Mouse (Mus musculus) thymus, adult 2 months (tissue): ENCODE measurements around the gene Mecr. TPM values are rescaled to one million over a fixed set of nuclear protein-coding genes. Genes with fewer than 3 reads are reported as not detected.

Source experiments
- DNase-seq: peaks from one replicate; pipeline ENCODE4 v3.0.0; 2021
- H3K27ac ChIP-seq: fragments of 200-500 bp; 2 replicates; pipeline ENCODE4 v1.5.1; 2012; ENCODE audit warnings: low read length, control low read depth; ENCODE audit not compliant: control insufficient read depth, insufficient read depth
- H3K27me3 ChIP-seq: fragments of 200-500 bp; 2 replicates; pipeline ENCODE4 v1.6.1; 2012; ENCODE audit warnings: mild to moderate bottlenecking, low read length, moderate library complexity, mixed read lengths; ENCODE audit not compliant: control insufficient read depth, insufficient read depth
- H3K36me3 ChIP-seq: fragments of 200-500 bp; 2 replicates; pipeline ENCODE4 v1.6.1; 2012; ENCODE audit warnings: mild to moderate bottlenecking, low read length, moderate library complexity; ENCODE audit not compliant: control insufficient read depth, insufficient read depth
- H3K4me1 ChIP-seq: fragments of 200-500 bp; replicated peaks from 2 replicates; pipeline ENCODE4 v1.6.1; 2012; ENCODE audit warnings: low read length; ENCODE audit not compliant: control insufficient read depth, insufficient read depth
- H3K4me3 ChIP-seq: fragments of 200-500 bp; 2 replicates; pipeline ENCODE4 v1.5.1; 2012; ENCODE audit warnings: mild to moderate bottlenecking, low read length, control low read depth, moderate library complexity; ENCODE audit not compliant: control insufficient read depth, insufficient read depth
- CTCF ChIP-seq: fragments of 200-500 bp; IDR thresholded peaks from 2 replicates; pipeline ENCODE4 v1.5.1; 2012; ENCODE audit warnings: mild to moderate bottlenecking, control low read depth, low read length, moderate library complexity, borderline replicate concordance; ENCODE audit not compliant: control insufficient read depth, poor library complexity, insufficient read depth; ENCODE audit errors: extremely low read depth
- POLR2A ChIP-seq: fragments of 200-500 bp; IDR thresholded peaks from 2 replicates; pipeline ENCODE4 v1.6.1; 2012; ENCODE audit warnings: mild to moderate bottlenecking, low read length, control low read depth, moderate library complexity; ENCODE audit not compliant: control insufficient read depth, poor library complexity, insufficient read depth; ENCODE audit errors: extremely low read depth
- WGBS: fragments of 180-500 bp; shearing (Covaris S2); methylation state at CpG from one replicate; pipeline ENCODE4 v1.1.7; 2018; 5-methylcytosine and 5-hydroxymethylcytosine counted together
- polyA plus RNA-seq: library from polyadenylated mRNA; depleted of rRNA; stranded (reverse); fragments of >200 nt; gene quantifications from 2 replicates; pipeline ENCODE4 v1.2.3, GENCODE M21; 2012

Mecr gene
- polyA plus RNA-seq, 1 experiment, result 26.4 TPM

DNA sequence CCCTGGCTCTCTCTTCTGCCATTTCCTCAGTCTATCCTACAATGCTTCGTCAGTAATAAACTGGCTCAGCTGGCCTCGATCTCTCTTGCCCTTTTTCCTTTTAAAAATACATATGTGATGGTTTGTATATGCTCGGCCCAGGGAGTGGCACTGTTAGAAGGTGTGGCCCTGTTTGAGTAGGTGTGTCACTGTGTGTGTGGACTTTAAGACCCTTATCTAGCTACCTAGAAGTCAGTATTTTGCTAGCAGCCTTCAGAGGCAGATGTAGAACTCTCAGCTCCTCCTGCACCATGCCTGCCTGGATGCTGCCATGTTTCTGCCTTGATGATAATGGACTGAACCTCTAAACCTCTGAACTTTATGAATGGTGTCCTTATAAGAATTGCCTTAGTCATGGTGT is 20.7 kb upstream of the Mecr start:
- Histone ChIP-seq H3K36me3 (no peaks in the 10 kb centered on the region), H3K27ac (no peak overlapping the region), H3K4me3 (no peak overlapping the region), H3K27me3 (no peaks in the 10 kb centered on the region), H3K4me1 (no peaks in the 10 kb centered on the region)
- no peak for TF ChIP-seq POLR2A
- TF ChIP-seq CTCF, result no peak
- WGBS, result 90% methylated on average over 3 of the region's 3 CpGs
- DNase-seq, result no peak

DNA sequence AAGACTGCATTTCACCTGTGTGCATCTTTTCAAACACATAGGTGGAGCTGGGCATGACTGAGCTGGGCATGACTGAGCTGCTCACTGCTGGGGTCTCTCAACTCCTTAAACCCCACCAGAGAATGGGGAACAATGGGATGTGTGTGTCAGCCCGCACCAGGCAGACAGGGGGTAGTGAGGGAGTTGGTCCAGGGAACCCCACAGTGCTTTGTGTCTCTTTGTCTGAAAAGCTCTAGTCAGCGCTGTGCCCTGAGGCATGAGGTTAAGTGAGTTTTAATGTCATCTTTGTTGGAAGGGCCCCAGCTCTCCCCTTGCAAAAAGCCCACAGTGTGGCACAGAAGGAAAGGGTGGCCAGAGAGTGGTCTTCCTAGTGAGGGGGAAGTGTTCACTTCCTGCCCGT is 18.3 kb upstream of the Mecr start:
- Histone ChIP-seq H3K27ac (no peak overlapping the region), H3K4me3 (no peak overlapping the region), H3K27me3 (no peaks in the 10 kb centered on the region), H3K36me3 (no peaks in the 10 kb centered on the region), H3K4me1 (no peaks in the 10 kb centered on the region)
- WGBS, result 67% methylated on average over 3 of the region's 3 CpGs
- TF ChIP-seq CTCF, result no peak
- no peak for TF ChIP-seq POLR2A
- DNase-seq, result no peak

DNA sequence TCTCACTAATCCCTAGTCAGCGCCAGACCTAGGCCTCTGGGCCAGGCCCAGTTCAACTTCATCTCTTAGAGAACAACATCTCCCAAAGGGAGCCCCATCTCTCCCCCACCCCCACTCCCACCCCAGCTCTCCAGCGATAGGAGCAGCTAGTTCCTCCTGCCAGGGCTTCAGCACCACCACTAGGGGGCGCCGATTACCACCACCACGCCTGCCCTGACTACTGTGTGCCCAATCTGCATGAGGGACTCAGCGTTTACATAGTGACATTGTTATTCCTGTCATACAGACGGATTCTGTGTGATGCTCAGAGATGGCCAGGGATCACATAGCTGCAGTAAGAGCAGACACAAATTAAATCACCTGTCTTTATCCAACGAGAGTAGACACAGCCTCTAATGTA is 17.4 kb upstream of the Mecr start:
- no peaks in the 10 kb centered on the region for H3K27me3 ChIP-seq
- peak; percentile 62 for DNase-seq
- 27% methylated on average over 8 of the region's 8 CpGs for WGBS

DNA sequence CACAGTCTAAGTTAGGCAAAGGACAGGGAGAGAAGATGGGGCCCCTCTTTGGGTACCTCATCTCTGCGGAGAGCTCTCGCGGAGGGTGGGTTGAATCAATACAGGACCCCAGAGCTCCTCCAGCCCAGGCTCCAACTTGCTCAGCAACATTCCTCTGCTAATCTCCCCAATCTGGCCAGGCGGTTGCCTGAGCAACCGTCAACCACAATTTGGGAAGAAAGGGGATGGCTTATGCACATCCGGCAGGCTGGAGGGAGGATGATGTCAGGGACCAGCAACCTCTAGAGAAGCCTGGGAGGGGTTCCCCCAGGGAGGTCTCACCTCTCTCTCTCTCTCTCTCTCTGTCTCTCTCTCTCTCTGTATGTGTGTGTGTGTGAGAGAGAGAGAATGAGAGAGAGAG is 16.4 kb upstream of the Mecr start:
- 70% methylated on average over 6 of the region's 6 CpGs for WGBS
- H3K27ac ChIP-seq, result no peak overlapping the region
- H3K4me3 ChIP-seq, result no peak overlapping the region
- TF ChIP-seq POLR2A (no peak), CTCF (no peak)
- no peak for DNase-seq
- no peaks in the 10 kb centered on the region for H3K27me3 ChIP-seq
- H3K36me3 ChIP-seq, result no peaks in the 10 kb centered on the region
- H3K4me1 ChIP-seq, result no peaks in the 10 kb centered on the region

More for the DNA sequence above, 17.4 kb upstream of the Mecr start:
- no peaks in the 10 kb centered on the region for H3K4me1 ChIP-seq
- TF ChIP-seq CTCF (peak; percentile 76; the same call in 1 of the 2 replicates), POLR2A (no peak)
- no peak overlapping the region for H3K27ac ChIP-seq
- H3K36me3 ChIP-seq, result no peaks in the 10 kb centered on the region
- H3K4me3 ChIP-seq, result no peak overlapping the region

DNA sequence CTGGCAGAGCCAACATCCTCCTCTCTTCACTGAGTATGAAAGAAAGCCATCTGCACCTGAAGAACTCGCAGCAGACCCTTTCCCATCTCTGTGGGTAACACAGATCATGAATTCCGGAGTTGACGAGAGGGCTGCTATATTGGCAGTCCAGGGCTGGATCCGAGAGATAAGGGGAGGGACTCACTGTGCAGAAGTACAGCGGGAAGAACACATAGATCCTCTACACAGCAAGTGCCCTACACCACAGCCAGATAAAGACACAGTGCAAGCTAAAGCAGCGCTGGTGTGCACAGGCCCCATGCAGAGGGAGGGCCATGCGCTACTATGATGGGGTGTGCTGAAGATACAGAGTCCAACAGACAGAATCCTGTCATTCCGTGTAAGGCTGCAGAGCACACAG is 14.1 kb upstream of the Mecr start:
- TF ChIP-seq POLR2A (no peak), CTCF (no peak)
- Histone ChIP-seq H3K4me1 (no peaks in the 10 kb centered on the region), H3K27me3 (no peaks in the 10 kb centered on the region), H3K36me3 (no peaks in the 10 kb centered on the region), H3K27ac (no peak overlapping the region), H3K4me3 (no peak overlapping the region)
- WGBS, result 95% methylated on average over 8 of the region's 8 CpGs
- DNase-seq, result no peak

DNA sequence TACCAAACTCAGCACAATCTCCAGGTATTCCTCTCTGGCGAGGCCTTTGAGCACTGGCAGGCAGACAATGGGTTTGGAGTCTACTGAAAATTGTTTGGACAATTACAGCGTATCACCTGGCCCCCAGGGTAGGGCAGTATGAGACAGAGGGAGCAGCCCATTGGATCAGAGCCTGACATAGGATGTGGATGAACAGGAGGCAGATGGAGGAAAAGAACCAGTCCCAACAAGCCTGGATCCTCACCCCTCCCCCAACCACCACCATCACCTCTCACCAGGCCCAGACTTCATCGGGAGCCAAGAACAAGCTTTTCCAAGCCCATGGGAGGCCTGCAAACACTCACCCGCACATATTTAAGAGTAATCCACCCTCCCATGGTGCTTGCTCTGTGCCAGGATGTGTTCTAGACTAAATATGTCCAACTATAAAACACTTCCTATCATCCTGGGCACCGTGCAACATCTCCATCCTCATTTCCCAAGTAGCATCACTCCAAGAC is 11.7 kb upstream of the Mecr start:
- peaks cover 1% of the 10 kb centered on the region; the same call in 1 of the 2 replicates for H3K4me1 ChIP-seq
- 86% methylated on average over 5 of the region's 5 CpGs for WGBS
- H3K36me3 ChIP-seq, result no peaks in the 10 kb centered on the region
- no peak for DNase-seq
- TF ChIP-seq CTCF (no peak), POLR2A (no peak)
- no peak overlapping the region for H3K4me3 ChIP-seq
- H3K27me3 ChIP-seq, result peaks cover 6% of the 10 kb centered on the region; the same call in 1 of the 2 replicates
- no peak overlapping the region for H3K27ac ChIP-seq
